Mouse (Mus musculus) thymus, postnatal 0 days (tissue): ENCODE results near the gene Myct1. TPM values are rescaled to one million over a fixed set of nuclear protein-coding genes. Genes with fewer than 3 reads are reported as not detected.

Experiments used
- DNase-seq: peaks from one replicate; pipeline ENCODE4 v3.0.0-alpha.2; 2015; ENCODE audit warnings: low spot score
- polyA plus RNA-seq: library from polyadenylated mRNA; unstranded; fragments of >200 nt; fragmentation: Nextera tagmentation; extraction: Ambion mirVana; gene quantifications from 2 replicates; pipeline ENCODE4 v1.2.1, GENCODE M21; 2015

Gene Myct1
- polyA plus RNA-seq, result 1.3 and 1.5 TPM in 2 replicates

GRCm38 (mm10) chr10:5593464-5593863 is at the start of gene Myct1:
Gene Myct1 (plus strand): TSS chr10:5593775.
- no peak for DNase-seq

GRCm38 (mm10) chr10:5546428-5546827 is 47.1 kb upstream of the Myct1 start:
- no peak for DNase-seq

GRCm38 (mm10) chr10:5547769-5548168 is 45.8 kb upstream of the Myct1 start:
- no peak for DNase-seq

- DNase-seq, result no peak
These were observed 44.9 kb upstream of the Myct1 start for GRCm38 (mm10) chr10:5548651-5549050.

- DNase-seq, result no peak
These were observed 43.8 kb upstream of the Myct1 start for GRCm38 (mm10) chr10:5549871-5550167.

GRCm38 (mm10) chr10:5550168-5551021 is 43.2 kb upstream of the Myct1 start:
- DNase-seq, result peak; percentile 35

- no peak for DNase-seq
These were observed 42.2 kb upstream of the Myct1 start, which contains the start of gene Syne1 for GRCm38 (mm10) chr10:5551382-5551781. Gene Syne1 (minus strand): TSS chr10:5551482.

GRCm38 (mm10) chr10:5554941-5555340 is 38.6 kb upstream of the Myct1 start:
- DNase-seq, result peak; percentile 19

- no peak for DNase-seq
These were observed 34.8 kb upstream of the Myct1 start for GRCm38 (mm10) chr10:5558808-5559207.

GRCm38 (mm10) chr10:5560526-5560925 is 33.0 kb upstream of the Myct1 start:
- DNase-seq, result no peak

- DNase-seq, result no peak
These were observed 31.9 kb upstream of the Myct1 start for GRCm38 (mm10) chr10:5561706-5562105.

- DNase-seq, result no peak
These were observed 24.6 kb upstream of the Myct1 start for GRCm38 (mm10) chr10:5568991-5569390.

GRCm38 (mm10) chr10:5570059-5570458 is 23.5 kb upstream of the Myct1 start:
- no peak for DNase-seq

GRCm38 (mm10) chr10:5571332-5571731 is 22.2 kb upstream of the Myct1 start:
- DNase-seq, result no peak

GRCm38 (mm10) chr10:5573328-5573727 is 20.2 kb upstream of the Myct1 start:
- no peak for DNase-seq

- no peak for DNase-seq
These were observed 2.5 kb upstream of the Myct1 start for GRCm38 (mm10) chr10:5591061-5591460.

GRCm38 (mm10) chr10:5591996-5592395 is 1.6 kb upstream of the Myct1 start:
- DNase-seq, result no peak

GRCm38 (mm10) chr10:5594457-5594856 is 882 bp downstream of the Myct1 start:
- no peak for DNase-seq

GRCm38 (mm10) chr10:5596559-5596958 is 3.0 kb downstream of the Myct1 start:
- no peak for DNase-seq

GRCm38 (mm10) chr10:5600123-5600522 is 6.5 kb downstream of the Myct1 start:
- DNase-seq, result peak; percentile 55

GRCm38 (mm10) chr10:5603512-5603911 is 9.9 kb downstream of the Myct1 start:
- DNase-seq, result no peak

- DNase-seq, result no peak
These were observed 10.8 kb downstream of the Myct1 start for GRCm38 (mm10) chr10:5604371-5604770.

- no peak for DNase-seq
These were observed 15.3 kb downstream of the Myct1 start for GRCm38 (mm10) chr10:5608874-5609273.
